Mouse (Mus musculus) ZHBTc4 (cell line): ENCODE data around the gene Fstl5.
A peak's percentile ranks its signal among the peaks of the same experiment; 100 is the strongest.

ENCODE experiments used
- DNase-seq: peaks from one replicate; pipeline ENCODE4 v3.0.0-alpha.2; 2011; ENCODE audit warnings: low read depth, low spot score

Gene Fstl5

DNA sequence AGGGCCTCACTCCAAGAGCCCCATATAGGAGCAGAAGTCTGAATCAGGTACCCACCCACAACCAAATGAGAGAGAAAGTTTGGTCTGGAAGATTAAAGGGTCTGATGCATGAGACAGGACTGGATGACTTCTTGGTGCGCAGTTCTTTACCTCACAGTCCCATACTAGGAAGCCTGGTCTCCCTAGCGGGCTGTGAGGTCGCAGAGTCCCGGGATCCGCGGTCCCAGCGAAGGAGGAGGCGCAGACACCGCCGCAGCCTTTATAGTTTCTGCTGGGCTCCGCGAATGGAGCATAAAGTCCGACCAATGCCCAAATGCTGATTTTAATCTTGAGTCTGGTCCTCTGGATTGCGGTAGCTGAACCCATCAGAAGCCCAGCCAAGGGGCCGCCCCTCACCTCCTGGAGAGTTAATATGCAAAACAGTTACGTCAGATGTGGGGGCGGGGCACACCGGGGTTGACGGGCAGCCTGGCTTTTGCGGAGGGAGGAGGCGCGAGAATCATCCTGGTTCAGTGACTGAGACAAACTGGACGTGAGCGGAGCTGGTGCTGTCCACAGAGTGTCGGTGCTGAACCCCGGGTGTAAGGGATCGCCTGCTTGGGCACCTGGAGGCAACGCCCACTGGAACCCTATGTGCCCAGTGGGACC is at the start of gene Fstl5:
TSS of gene Fstl5 (plus strand) at position 211 of the 648 bp plus-strand sequence.
- DNase-seq = peak; percentile 95

DNA sequence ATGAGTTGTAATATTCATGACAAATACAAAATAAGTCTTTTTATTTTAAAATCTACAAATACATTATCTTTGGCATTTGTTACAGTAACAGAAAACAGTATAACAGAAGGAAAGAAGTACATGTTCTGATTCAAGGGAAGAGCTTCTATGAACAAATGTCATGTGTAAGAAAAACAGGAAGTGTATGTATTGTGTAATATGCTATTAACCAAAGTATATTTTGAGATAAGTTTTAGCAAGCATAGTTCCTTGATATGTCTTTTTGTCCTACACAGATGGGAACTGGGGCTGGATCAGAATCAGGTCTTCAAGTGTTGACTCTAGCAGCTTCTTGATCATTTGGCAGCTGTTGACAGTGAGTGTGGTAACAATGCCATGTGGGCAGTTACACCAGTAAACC is 48.5 kb upstream of the Fstl5 start:
- DNase-seq = no peak

GRCm38 (mm10) chr3:76051124-76051523 is 22.9 kb upstream of the Fstl5 start:
- DNase-seq = no peak

GRCm38 (mm10) chr3:76061996-76062395 is 12.1 kb upstream of the Fstl5 start:
- no peak for DNase-seq

GRCm38 (mm10) chr3:76067920-76068319 is 6.2 kb upstream of the Fstl5 start:
- peak; percentile 74 for DNase-seq

- DNase-seq = no peak
Observed at GRCm38 (mm10) chr3:76072826-76073225, 1.2 kb upstream of the Fstl5 start.

- no peak for DNase-seq
Observed at GRCm38 (mm10) chr3:76140445-76140844, 66.4 kb downstream of the Fstl5 start.

- DNase-seq = no peak
Observed at GRCm38 (mm10) chr3:76147846-76148245, 73.8 kb downstream of the Fstl5 start.

DNA sequence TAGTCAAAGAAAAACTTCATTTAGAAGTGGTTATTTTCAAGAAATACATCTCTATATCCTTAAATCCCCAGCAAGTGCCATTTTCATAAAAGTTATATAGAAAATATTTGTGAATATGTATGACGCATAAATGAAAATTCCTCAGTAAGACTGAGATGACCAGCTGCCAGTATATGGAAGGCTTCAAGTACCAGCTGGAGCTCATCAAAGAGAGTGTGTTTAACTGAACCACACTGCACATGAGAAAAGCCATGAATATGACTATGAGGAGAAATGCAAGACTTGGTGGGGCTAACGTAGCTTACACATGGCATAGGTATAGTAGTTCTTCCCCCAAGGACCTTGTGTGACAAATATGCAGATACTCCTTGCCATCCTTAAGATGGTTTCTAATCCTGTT is 164.8 kb downstream of the Fstl5 start:
- DNase-seq = no peak

DNA sequence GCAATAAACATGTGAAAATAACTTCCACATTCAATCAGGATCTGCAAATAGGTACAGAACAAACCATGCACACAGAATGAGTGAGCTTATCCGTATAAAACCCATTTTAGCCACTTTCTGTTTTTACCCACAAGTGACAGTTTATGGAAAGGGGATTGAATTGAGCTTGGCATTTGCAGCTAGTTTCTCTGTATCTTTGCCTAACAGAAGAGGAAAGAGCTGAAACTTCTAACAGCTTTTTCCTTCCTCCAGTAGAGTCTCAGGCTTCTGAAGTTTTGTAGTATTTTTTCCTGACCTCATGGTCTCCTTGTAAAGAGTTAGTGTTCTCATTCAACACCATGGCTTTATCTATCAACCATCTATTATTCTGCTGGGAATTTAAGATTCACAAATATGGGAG is 177.3 kb downstream of the Fstl5 start:
- no peak for DNase-seq

- DNase-seq = no peak
Observed at GRCm38 (mm10) chr3:76292993-76293392, 218.9 kb downstream of the Fstl5 start.

DNA sequence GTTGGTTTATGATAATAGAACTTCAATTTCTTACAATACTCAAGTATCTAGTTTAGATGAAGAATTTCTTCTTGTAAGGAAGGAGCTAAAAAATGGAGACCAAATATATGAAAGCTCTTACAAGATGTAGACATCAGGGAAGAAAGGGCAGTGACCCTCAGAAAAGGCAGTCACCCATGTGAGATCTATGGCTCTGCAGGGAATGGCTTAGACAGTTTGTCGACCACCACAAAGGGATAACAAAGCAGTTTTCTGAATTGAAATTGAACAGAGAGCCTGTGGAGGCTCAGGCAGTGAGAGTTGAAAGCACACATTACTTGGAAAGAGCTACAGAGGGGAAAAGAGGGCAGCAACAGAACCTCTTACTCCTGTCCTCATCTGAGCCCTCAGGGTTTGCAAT is 220.3 kb downstream of the Fstl5 start:
- DNase-seq = no peak

- DNase-seq = no peak
Observed at GRCm38 (mm10) chr3:76301026-76301773, 227.1 kb downstream of the Fstl5 start.

DNA sequence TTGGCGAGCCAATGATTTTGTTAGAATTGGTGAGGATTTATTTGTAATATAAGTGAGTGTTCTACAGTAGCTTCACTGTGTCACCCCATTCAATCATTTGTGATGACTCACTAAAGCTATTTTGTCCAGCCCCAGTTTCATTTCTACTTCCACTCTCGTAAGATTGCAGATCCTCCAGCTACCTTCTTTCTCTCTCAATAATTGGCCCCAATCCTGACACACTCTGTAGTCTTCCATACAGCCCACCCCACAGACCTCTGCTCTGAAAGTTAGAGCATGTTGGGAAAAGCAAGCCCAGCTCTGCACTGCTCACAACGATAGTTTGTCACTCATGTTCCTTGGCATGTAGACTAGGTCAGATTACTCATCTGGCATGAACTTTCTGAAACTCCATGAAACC is 242.9 kb downstream of the Fstl5 start:
- DNase-seq = no peak

DNA sequence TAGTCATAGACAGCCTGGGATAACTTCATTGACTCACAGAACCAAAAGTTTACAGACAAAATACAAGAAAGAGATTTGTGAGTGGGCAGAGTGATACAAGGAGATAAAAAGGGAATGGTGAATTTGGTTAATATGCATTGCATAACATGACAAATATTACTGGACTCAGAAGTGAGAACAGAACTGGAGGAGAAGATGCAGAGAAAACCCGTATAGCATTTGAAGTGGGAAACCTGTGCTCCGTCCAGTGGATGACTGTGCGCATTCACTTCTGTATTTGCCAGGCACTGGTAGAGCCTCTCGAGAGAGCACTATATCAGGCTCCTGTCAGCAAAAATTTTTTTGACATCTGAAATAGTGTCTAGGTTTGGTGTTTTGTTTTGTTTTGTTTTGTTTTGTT is 245.5 kb downstream of the Fstl5 start:
- no peak for DNase-seq

- no peak for DNase-seq
Observed at GRCm38 (mm10) chr3:76322431-76322830, 248.4 kb downstream of the Fstl5 start.

DNA sequence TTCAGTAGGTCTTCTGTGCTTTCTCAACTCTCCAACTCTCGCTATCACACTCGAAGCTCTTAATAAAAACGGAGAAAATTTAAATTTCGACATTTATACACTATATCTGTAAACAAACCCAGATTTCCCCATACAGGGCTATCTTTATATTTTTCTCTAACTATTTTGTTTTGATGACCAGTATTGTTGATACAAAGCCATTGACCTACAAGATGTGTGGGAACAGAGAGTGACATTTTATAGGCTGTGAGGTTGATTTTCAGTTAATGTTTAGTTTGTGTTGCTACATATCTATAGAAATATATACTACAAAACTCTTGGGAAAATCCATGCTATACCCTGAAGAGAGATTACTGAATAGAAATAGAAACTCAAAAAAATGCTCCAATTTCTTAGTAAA is 262.9 kb downstream of the Fstl5 start:
- no peak for DNase-seq

DNA sequence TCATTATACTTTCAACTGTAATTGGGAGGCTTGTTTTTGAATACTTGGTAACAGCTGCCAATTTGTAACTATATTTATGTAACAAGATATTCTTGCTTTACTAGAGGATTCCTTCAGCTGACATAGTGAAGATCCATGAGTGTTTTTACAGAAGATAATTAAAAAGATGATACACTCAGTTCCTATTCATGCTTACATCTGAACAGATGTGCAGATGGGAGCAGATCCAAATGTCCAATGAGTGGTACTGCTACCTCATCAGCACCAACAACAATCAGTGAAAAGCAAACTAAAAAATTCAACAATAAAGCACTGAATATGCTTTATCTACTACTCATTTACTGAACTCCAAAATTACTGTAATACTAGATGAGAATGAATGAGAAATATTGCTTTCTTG is 292.9 kb downstream of the Fstl5 start:
- no peak for DNase-seq

DNA sequence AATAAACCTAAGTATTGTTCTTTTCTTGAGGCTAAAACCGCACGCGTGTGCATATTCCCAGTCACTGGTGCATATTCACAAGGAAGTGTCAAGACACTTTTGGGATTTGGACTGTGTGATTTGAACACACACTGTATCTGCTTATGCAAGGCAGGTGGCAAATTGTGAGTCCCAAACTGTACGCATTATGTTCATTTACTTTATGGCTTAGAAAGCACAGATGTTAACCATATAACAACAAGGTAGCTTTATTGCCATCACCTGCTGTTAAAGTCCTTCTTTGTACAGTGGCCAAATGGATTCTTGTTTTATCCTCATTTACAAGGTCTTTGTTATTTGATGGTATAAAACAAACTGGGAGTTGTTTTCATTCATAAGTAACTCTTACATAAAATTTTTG is 295.8 kb downstream of the Fstl5 start:
- DNase-seq = no peak

GRCm38 (mm10) chr3:76428775-76429372 is 354.8 kb downstream of the Fstl5 start:
- DNase-seq = no peak

- DNase-seq = no peak
Observed at GRCm38 (mm10) chr3:76467229-76467874, 393.3 kb downstream of the Fstl5 start.

DNA sequence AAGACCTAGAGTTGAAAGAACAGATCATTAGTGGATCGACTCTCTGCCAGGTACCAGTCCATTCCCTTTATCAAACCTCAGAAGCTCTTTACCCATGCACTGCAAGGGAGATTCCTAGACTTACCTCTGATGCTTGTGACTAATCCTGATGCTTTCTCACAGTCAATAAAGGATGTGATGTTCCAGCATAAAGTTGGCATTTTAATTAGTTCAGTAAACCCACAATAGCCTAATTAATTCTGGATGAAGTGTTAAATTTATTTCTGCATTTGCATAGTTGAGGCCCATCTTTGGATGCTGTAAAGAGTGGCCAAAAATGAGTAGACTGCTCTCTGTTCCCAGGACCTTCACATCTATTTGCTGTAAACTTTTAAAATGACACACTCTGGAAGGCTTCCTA is 394.1 kb downstream of the Fstl5 start:
- DNase-seq = no peak
